Mouse (Mus musculus): Measurements from ENCODE around the gene Zranb1.

DNA sequence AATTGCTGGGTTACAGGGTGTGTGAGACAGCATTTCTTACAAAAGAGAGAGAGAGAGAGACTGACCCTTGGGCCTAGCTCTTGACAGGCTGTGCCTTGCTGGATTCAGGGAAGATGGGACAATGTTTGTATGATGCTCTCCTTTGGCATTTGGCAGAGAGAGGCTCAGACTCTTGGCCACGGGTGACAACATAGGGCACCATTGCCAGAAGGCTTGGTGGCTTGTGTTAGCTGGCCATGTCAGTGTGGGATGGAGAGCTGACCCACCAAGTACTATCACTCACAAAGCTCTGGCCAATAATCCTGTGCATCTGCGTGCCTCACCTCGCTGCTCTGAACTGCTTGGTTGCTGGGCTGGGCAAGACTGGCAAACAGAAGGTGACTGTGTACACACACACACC lies 79.5 kb downstream of the Zranb1 start:
- TF ChIP-seq POLR2A (IDR thresholded peaks at IDR 0.05; ENCODE audit: low read depth, low read length) (no peak), CTCF (conservative IDR thresholded peaks at IDR 0.05; ENCODE audit: insufficient read depth, insufficient read length, low read depth, low read length) (no peak)
